Mouse (Mus musculus) forebrain, postnatal 0 days (tissue): ENCODE data around the gene Smim9. TPM values are rescaled to one million over a fixed set of nuclear protein-coding genes. Genes with fewer than 3 reads are reported as not detected.
"Not testable (repeated sequence)": the region's sequence is repeated elsewhere in the genome, so short reads cannot be mapped to it uniquely, and the experiment has no call there.

ENCODE experiments used
- ATAC-seq: fragments of 200-750 bp; cut with Nextera tagmentation; 2 replicates; pipeline ENCODE4 v1.8.0; 2017; ENCODE audit warnings: mild to moderate bottlenecking, moderate library complexity
- DNase-seq: peaks from one replicate; pipeline ENCODE4 v3.0.0-alpha.2; 2015
- H3K27ac ChIP-seq: fragments of 300-500 bp; sonication (generic); 2 replicates; pipeline ENCODE4 v1.5.1; 2014; ENCODE audit warnings: low read depth, mild to moderate bottlenecking, antibody characterized with exemption, low read length, moderate library complexity, mixed read lengths
- H3K27me3 ChIP-seq: fragments of 300-500 bp; sonication (generic); 2 replicates; pipeline ENCODE4 v1.6.1; 2014; ENCODE audit warnings: mild to moderate bottlenecking, low read length, mixed read lengths; ENCODE audit not compliant: insufficient read depth
- H3K36me3 ChIP-seq: fragments of 300-500 bp; sonication (generic); 2 replicates; pipeline ENCODE4 v1.6.1; 2014; ENCODE audit warnings: mild to moderate bottlenecking, moderate library complexity; ENCODE audit not compliant: insufficient read depth
- H3K4me1 ChIP-seq: fragments of 300-500 bp; sonication (generic); 2 replicates; pipeline ENCODE4 v1.6.1; 2014; ENCODE audit warnings: antibody characterized with exemption; ENCODE audit not compliant: insufficient read depth
- H3K4me2 ChIP-seq: fragments of 300-500 bp; sonication (generic); 2 replicates; pipeline ENCODE4 v1.6.1; 2014; ENCODE audit warnings: low read depth, mild to moderate bottlenecking, moderate library complexity
- H3K4me3 ChIP-seq: fragments of 300-500 bp; sonication (generic); 2 replicates; pipeline ENCODE4 v1.5.1; 2014; ENCODE audit warnings: low read depth, low read length, mixed read lengths
- H3K9ac ChIP-seq: fragments of 300-500 bp; sonication (generic); 2 replicates; pipeline ENCODE4 v1.6.1; 2014; ENCODE audit warnings: mild to moderate bottlenecking
- H3K9me3 ChIP-seq: fragments of 300-500 bp; sonication (generic); 2 replicates; pipeline ENCODE4 v1.6.1; 2016; ENCODE audit warnings: low read length
- CTCF ChIP-seq: sonication (generic); IDR thresholded peaks from 2 replicates; pipeline ENCODE4 v1.5.1; 2016; ENCODE audit warnings: antibody characterized with exemption, control low read depth, low read depth
- WGBS: fragments of 180-500 bp; shearing (Covaris S2); extraction: QIAGEN DNeasy Blood & Tissue Kit; methylation state at CpG from one replicate; pipeline ENCODE4 v1.1.7; 2014; 5-methylcytosine and 5-hydroxymethylcytosine counted together
- polyA plus RNA-seq: library from polyadenylated mRNA; unstranded; fragments of >200 nt; fragmentation: Nextera tagmentation; extraction: Ambion mirVana; gene quantifications from 2 replicates; pipeline ENCODE4 v1.2.1, GENCODE M21; 2015
- total RNA-seq: library from RNA; depleted of rRNA; stranded (reverse); fragments of >200 nt; gene quantifications from 2 replicates; pipeline ENCODE4 v1.2.3, GENCODE M21; 2014; rRNA removed

Smim9 gene
- total RNA-seq (1.5 TPM in 1 of 2 replicates, not detected in the other), polyA plus RNA-seq (not detected in 2 replicates)

GRCm38 (mm10) chrX:75163670-75164069 lies at the start of gene Smim9:
Gene Smim9 (minus strand): TSS chrX:75163770.
- Histone ChIP-seq H3K4me2 (no peak within 1 kb of the TSS), H3K4me1 (no peaks in the 10 kb centered on the region), H3K9me3 (no peaks in the 10 kb centered on the region), H3K27ac (no peak within 1 kb of the TSS), H3K27me3 (no peaks in the 10 kb centered on the region), H3K9ac (no peak within 1 kb of the TSS), H3K4me3 (no peak within 1 kb of the TSS), H3K36me3 (no peaks in the 10 kb centered on the region)
- no peak for TF ChIP-seq CTCF
- WGBS: 50% methylated on average over 1 of the region's 1 CpGs
- DNase-seq: no peak
- no peak for ATAC-seq

GRCm38 (mm10) chrX:75155576-75156243 lies 7.9 kb downstream of the Smim9 start:
- ATAC-seq: peak; percentile 73
- H3K9ac ChIP-seq: peak overlapping the region; percentile 43
- H3K9me3 ChIP-seq: no peaks in the 10 kb centered on the region
- DNase-seq: peak; percentile 2
- H3K4me3 ChIP-seq: peak overlapping the region; percentile 38
- peak overlapping the region; percentile 59 for H3K4me2 ChIP-seq
- H3K27ac ChIP-seq: no peak overlapping the region
- no peaks in the 10 kb centered on the region for H3K27me3 ChIP-seq
- TF ChIP-seq CTCF: no peak
- no peaks in the 10 kb centered on the region for H3K4me1 ChIP-seq
- H3K36me3 ChIP-seq: no peaks in the 10 kb centered on the region
- WGBS: 38% methylated on average over 38 of the region's 49 CpGs

- H3K4me2 ChIP-seq: no peak overlapping the region
- WGBS: 46% methylated on average over 1 of the region's 1 CpGs
- no peaks in the 10 kb centered on the region for H3K27me3 ChIP-seq
- no peaks in the 10 kb centered on the region for H3K9me3 ChIP-seq
- no peak for ATAC-seq
- DNase-seq: no peak
- TF ChIP-seq CTCF: no peak
- H3K4me3 ChIP-seq: no peak overlapping the region
- H3K36me3 ChIP-seq: no peaks in the 10 kb centered on the region
- H3K9ac ChIP-seq: no peak overlapping the region
- no peaks in the 10 kb centered on the region for H3K4me1 ChIP-seq
- no peak overlapping the region for H3K27ac ChIP-seq
Observed at GRCm38 (mm10) chrX:75152249-75152648, 11.3 kb downstream of the Smim9 start.

- Histone ChIP-seq H3K4me2 (no peak overlapping the region), H3K27ac (no peak overlapping the region), H3K9ac (no peak overlapping the region), H3K4me3 (no peak overlapping the region), H3K27me3 (no peaks in the 10 kb centered on the region), H3K9me3 (no peaks in the 10 kb centered on the region), H3K36me3 (no peaks in the 10 kb centered on the region), H3K4me1 (no peaks in the 10 kb centered on the region)
- DNase-seq (no peak), ATAC-seq (no peak)
- TF ChIP-seq CTCF: no peak
- 76% methylated on average over 2 of the region's 2 CpGs for WGBS
Observed at GRCm38 (mm10) chrX:75150304-75150703, 13.3 kb downstream of the Smim9 start.

GRCm38 (mm10) chrX:75148414-75148813 lies 15.2 kb downstream of the Smim9 start:
- H3K27me3 ChIP-seq: no peaks in the 10 kb centered on the region
- H3K4me1 ChIP-seq: no peaks in the 10 kb centered on the region
- WGBS: 84% methylated on average over 4 of the region's 4 CpGs
- DNase-seq (no peak), ATAC-seq (no peak)
- H3K4me3 ChIP-seq: no peak overlapping the region
- H3K36me3 ChIP-seq: no peaks in the 10 kb centered on the region
- TF ChIP-seq CTCF: no peak
- no peak overlapping the region for H3K4me2 ChIP-seq
- H3K9me3 ChIP-seq: no peaks in the 10 kb centered on the region
- H3K27ac ChIP-seq: no peak overlapping the region
- H3K9ac ChIP-seq: no peak overlapping the region

GRCm38 (mm10) chrX:75143124-75143555 lies 20.4 kb downstream of the Smim9 start:
- peak; percentile 65 for ATAC-seq
- not testable (repeated sequence) for H3K9me3 ChIP-seq, H3K36me3 ChIP-seq, H3K4me1 ChIP-seq, H3K27ac ChIP-seq, H3K27me3 ChIP-seq
- peak overlapping the region; percentile 25; the same call in 1 of the 2 replicates for H3K9ac ChIP-seq
- peak; percentile 3 for DNase-seq
- WGBS: 25% methylated on average over 24 of the region's 42 CpGs
- peak overlapping the region; percentile 31 for H3K4me3 ChIP-seq
- peak overlapping the region; percentile 55 for H3K4me2 ChIP-seq

- no peak overlapping the region for H3K27ac ChIP-seq
- H3K4me1 ChIP-seq: no peaks in the 10 kb centered on the region
- 95% methylated on average over 2 of the region's 2 CpGs for WGBS
- ATAC-seq (no peak), DNase-seq (no peak)
- H3K9ac ChIP-seq: no peak overlapping the region
- no peak overlapping the region for H3K4me2 ChIP-seq
- no peak overlapping the region for H3K4me3 ChIP-seq
- no peaks in the 10 kb centered on the region for H3K9me3 ChIP-seq
- H3K27me3 ChIP-seq: no peaks in the 10 kb centered on the region
- H3K36me3 ChIP-seq: no peaks in the 10 kb centered on the region
- no peak for TF ChIP-seq CTCF
Observed at GRCm38 (mm10) chrX:75138182-75138581, 25.4 kb downstream of the Smim9 start.
